Mouse (Mus musculus) liver, adult 2 months (tissue): ENCODE measurements around the gene Psmb6.

ENCODE experiments used
- CTCF ChIP-seq: fragments of 200-500 bp; IDR thresholded peaks from 2 replicates; pipeline ENCODE4 v1.5.1; 2011; ENCODE audit warnings: low read depth, low read length, control low read depth
- POLR2A ChIP-seq: fragments of 200-500 bp; IDR thresholded peaks from 2 replicates; pipeline ENCODE4 v1.6.1; 2011; ENCODE audit warnings: low read length, control low read depth; ENCODE audit not compliant: insufficient read depth; ENCODE audit errors: extremely low read depth

DNA sequence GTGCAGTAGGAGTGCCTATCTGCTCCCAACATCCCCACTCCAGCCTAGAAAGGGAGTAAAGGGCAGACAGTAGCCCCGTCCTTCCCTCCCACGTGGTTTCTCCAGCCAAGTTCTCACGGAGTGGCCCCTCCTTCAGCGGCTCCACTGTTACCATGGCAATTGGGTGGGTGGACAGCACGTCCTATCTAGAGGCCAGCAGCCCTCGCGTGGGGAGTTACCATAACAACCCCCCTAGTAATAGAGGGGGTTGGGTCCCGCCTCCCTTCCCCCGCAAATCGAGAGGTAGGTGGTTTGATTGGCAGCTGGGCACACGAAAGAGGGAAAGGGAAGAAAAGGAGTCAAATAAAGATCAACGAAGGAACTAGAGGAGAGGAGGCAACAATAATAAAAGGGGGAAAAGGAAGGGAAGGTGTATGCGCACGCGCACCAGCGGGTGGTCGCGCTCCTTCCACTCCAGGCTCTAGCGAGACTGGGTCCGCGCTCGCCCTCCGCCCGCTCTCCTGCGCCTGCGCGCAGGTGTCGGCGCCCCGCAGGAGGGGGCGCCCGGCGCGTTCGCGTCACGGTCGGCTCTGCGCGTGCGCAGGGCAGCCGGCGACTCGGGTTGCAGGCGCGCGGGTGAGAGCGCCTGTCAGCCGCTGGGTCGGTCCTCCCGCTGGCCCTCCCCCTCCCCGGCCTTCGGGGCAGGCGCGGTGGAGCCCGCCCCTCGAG, 37.3 kb downstream of the Psmb6 start, which contains the start of gene Mink1:
- TF ChIP-seq POLR2A (0 out of 2 replicates have a peak, but pooled peaks have one; percentile 37), CTCF (no peak)
